ENCODE assay signal across 8 mouse cellular contexts in genomic region chrX:129750606-129751005, GRCm38 (mm10). TPM values are rescaled to one million over a fixed set of nuclear protein-coding genes. Genes with fewer than 3 reads are reported as not detected.
DNase-seq lines count a peak whose midpoint lies in the region; ATAC-seq lines count a peak whose summit lies in the region.

No protein-coding gene starts in this region.

- H3K27ac ChIP-seq in forebrain, embryonic 11.5 days (ENCODE audit: low read depth, low read length): no peak overlapping the region
- H3K27ac ChIP-seq in limb, embryonic 12.5 days: no peak overlapping the region

- no peaks in the 10 kb centered on the region for H3K9me3 ChIP-seq in forebrain, embryonic 11.5 days (ENCODE audit: control insufficient read depth, low read length)
- no peaks in the 10 kb centered on the region for H3K9me3 ChIP-seq in limb, embryonic 12.5 days

- H3K27me3 ChIP-seq in forebrain, embryonic 11.5 days (ENCODE audit: control insufficient read depth, insufficient read depth, low read length): no peaks in the 10 kb centered on the region
- H3K27me3 ChIP-seq in limb, embryonic 12.5 days: no peaks in the 10 kb centered on the region

- peak overlapping the region; percentile 49 for H3K4me2 ChIP-seq in forebrain, embryonic 11.5 days (ENCODE audit: low read depth, low read length, severe bottlenecking)
- peak overlapping the region; percentile 52 for H3K4me2 ChIP-seq in limb, embryonic 12.5 days

- DNase-seq in lung, adult 18-20 months: peak; percentile 4 to 8
- no peak for DNase-seq in lung, postnatal 14 days
- no peak for DNase-seq in forebrain, embryonic 11.5 days (ENCODE audit: low spot score)
- no peak for DNase-seq in cerebellum, adult 8-10 months
- no peak for DNase-seq in layer of hippocampus, adult 9-11 months
- no peak for DNase-seq in kidney, postnatal 36 days

- ATAC-seq in forebrain, embryonic 11.5 days (replicated peaks; ENCODE audit: low FRiP score): peak; percentile 28
- no peak for ATAC-seq in limb, embryonic 12.5 days (ENCODE audit: insufficient number of reproducible peaks, insufficient read depth, low FRiP score, low TSS enrichment, low read depth)
- peak; percentile 48 for ATAC-seq in monocyte, adult 5-6 weeks (replicated peaks; ENCODE audit: insufficient number of reproducible peaks, low FRiP score, low TSS enrichment, poor library complexity, severe bottlenecking)

- WGBS in forebrain, embryonic 11.5 days: 25% methylated on average over 5 of the region's 6 CpGs
- WGBS in limb, embryonic 12.5 days: 21% methylated on average over 6 of the region's 6 CpGs

- peak overlapping the region; percentile 48 for H3K4me3 ChIP-seq in forebrain, embryonic 11.5 days (ENCODE audit: low read depth, low read length)
- H3K4me3 ChIP-seq in limb, embryonic 12.5 days (replicated peaks): peak overlapping the region; percentile 52

- no peaks in the 10 kb centered on the region for H3K4me1 ChIP-seq in forebrain, embryonic 11.5 days (replicated peaks; ENCODE audit: control insufficient read depth, insufficient read depth, low read length)
- H3K4me1 ChIP-seq in limb, embryonic 12.5 days (replicated peaks): no peaks in the 10 kb centered on the region

- H3K9ac ChIP-seq in forebrain, embryonic 11.5 days (ENCODE audit: low read length): peak overlapping the region; percentile 67
- peak overlapping the region; percentile 61 for H3K9ac ChIP-seq in limb, embryonic 12.5 days (replicated peaks)

- H3K36me3 ChIP-seq in forebrain, embryonic 11.5 days (ENCODE audit: control insufficient read depth, insufficient read depth, low read length): no peaks in the 10 kb centered on the region
- no peaks in the 10 kb centered on the region for H3K36me3 ChIP-seq in limb, embryonic 12.5 days

RNA-seq across cellular contexts. Expression of gene Diaph2, which starts 1.1 kb away (rescaled TPM):
- 4.6 and 5.4 TPM in 2 replicates for polyA plus RNA-seq in forebrain, embryonic 11.5 days (2014; fragmentation: Nextera tagmentation; extraction: Ambion mirVana)
- polyA plus RNA-seq in limb, embryonic 12.5 days (2016; fragmentation: Nextera tagmentation; extraction: Ambion mirVana): 5.8 and 5.9 TPM in 2 replicates
- total RNA-seq in monocyte, adult 5-6 weeks (2017): 30.8 to 53.5 TPM (median 37.5 TPM) in 3 replicates

Comparison
In these comparisons a context has a peak if more than half of its experiments do, and no peak if none do; other contexts are left out.
1. DNase-seq: peak in lung, adult 18-20 months (2 of 2); none in lung, postnatal 14 days (single experiment), forebrain, embryonic 11.5 days (single experiment), cerebellum, adult 8-10 months (single experiment), layer of hippocampus, adult 9-11 months (single experiment) and kidney, postnatal 36 days (0 of 2).